Mouse (Mus musculus) megakaryocyte, embryonic 14.5 days (primary cell): ENCODE measurements around the gene Cfap58.

ENCODE experiments used
- FLI1 ChIP-seq: IDR thresholded peaks from 2 replicates; pipeline ENCODE4 v1.6.1; 2012; ENCODE audit warnings: low read length, inconsistent platforms, mixed read lengths
- GATA1 ChIP-seq: IDR thresholded peaks from 3 replicates; pipeline ENCODE4 v1.6.1; 2012; ENCODE audit warnings: mixed read lengths, low read length, inconsistent platforms, borderline replicate concordance

- TF ChIP-seq FLI1, result no peak
- TF ChIP-seq GATA1, result no peak
Measured at GRCm38 (mm10) chr19:47931982-47932638, 5.4 kb upstream of the Cfap58 start.
